Mouse (Mus musculus): ENCODE measurements around the gene Tfr2.

- no peak for TF ChIP-seq CTCF (IDR thresholded peaks at IDR 0.05; ENCODE audit: insufficient read depth, low read length)
- no peak for TF ChIP-seq POLR2A (IDR thresholded peaks at IDR 0.05; ENCODE audit: borderline replicate concordance, extremely low read depth, low read depth, low read length)
Measured at GRCm38 (mm10) chr5:137553898-137554297, 15.7 kb upstream of the Tfr2 start.

Data from lung, adult 2 months (tissue).